Mouse (Mus musculus): ENCODE results near the gene Slc25a18. TPM values are rescaled to one million over a fixed set of nuclear protein-coding genes. Genes with fewer than 3 reads are reported as not detected.

Slc25a18 gene
- under 1 TPM; 0.44 to 0.64 TPM for total RNA-seq (2021)
- long read RNA-seq, experiment 1, partial matches to known transcripts = 1 of 1 reads
- long read RNA-seq, experiment 1, other reads (novel, unspliced or antisense) = 0 of 1 reads
- long read RNA-seq, experiment 2 = 0 reads

GRCm38 (mm10) chr6:120773149-120773628, at the start of gene Slc25a18:
TSS of gene Slc25a18 (plus strand) at chr6:120773578.
- no peak for DNase-seq (ENCODE audit: low spot score in 2 of 2)

DNA sequence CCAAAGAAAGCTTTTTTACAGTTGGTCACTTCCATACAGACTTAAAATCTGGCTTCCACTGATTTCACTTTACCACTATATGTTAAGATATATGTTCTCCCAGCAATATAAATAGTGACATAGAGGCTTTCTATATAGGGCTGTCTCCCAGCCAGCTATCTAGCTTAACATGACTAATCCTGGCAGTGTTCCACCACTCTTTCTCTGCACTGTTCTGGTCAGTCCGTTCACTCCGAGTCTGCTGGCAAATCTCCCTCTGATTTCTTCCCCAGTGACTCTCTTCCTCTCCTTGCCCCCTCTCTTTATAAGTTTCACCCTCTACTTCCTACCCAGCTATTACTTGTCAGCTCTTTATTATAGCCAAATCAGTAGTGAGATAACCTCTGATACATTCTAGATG, 47.4 kb upstream of the Slc25a18 start:
- no peak for DNase-seq (ENCODE audit: low spot score in 2 of 2)

- DNase-seq (ENCODE audit: low spot score in 2 of 2) = no peak
These were observed 37.4 kb upstream of the Slc25a18 start for GRCm38 (mm10) chr6:120736011-120736410.

DNA sequence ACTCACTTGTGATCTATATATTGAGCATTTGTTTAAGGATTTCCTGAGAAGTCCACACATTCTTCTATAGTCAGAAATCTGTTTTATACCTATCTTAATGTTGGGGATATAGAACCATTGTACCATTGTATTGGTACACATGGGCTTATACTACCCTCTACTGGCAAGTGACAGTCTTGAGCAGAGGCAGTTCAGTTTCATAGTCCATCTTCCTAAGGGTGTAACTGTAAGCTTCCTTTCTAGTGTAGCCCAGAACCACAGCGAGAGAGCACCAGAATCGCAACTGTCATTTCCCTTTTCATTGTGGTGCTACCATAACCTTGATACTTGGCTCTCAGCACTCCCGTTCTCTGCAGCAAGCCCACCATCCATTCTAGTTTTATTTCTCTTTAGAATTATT, 36.8 kb upstream of the Slc25a18 start:
- no peak for DNase-seq (ENCODE audit: low spot score in 2 of 2)

- DNase-seq (ENCODE audit: low spot score in 2 of 2) = no peak
These were observed 30.2 kb upstream of the Slc25a18 start for GRCm38 (mm10) chr6:120743130-120743529.

GRCm38 (mm10) chr6:120744266-120744665, 29.1 kb upstream of the Slc25a18 start:
- no peak for DNase-seq (ENCODE audit: low spot score in 2 of 2)

- DNase-seq (ENCODE audit: low spot score in 2 of 2) = no peak
These were observed 27.0 kb upstream of the Slc25a18 start for GRCm38 (mm10) chr6:120746416-120746815.

DNA sequence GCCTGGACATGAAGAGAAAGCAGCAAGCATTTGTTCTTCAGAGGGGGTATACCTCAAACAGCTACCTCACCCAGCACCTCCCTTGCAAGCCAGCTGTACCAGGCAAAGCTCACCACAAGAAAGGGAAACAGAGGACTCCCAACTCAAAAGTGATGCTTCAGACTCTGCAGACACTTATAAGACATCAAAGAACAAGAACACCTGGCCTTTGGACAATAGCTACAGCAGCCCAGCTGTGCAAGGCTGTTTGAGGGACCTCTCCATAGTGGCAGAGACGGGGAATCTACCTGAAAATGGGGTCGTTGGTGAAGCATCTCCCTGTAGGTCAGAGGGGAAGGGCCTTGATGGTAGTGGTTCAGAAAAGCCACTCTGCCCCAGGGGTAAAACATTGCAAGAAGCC, 12.2 kb upstream of the Slc25a18 start:
- no peak for DNase-seq (ENCODE audit: low spot score in 2 of 2)

GRCm38 (mm10) chr6:120769972-120770371, 3.4 kb upstream of the Slc25a18 start:
- DNase-seq (ENCODE audit: low spot score in 2 of 2) = no peak

GRCm38 (mm10) chr6:120771366-120771765, 2.0 kb upstream of the Slc25a18 start:
- no peak for DNase-seq (ENCODE audit: low spot score in 2 of 2)

DNA sequence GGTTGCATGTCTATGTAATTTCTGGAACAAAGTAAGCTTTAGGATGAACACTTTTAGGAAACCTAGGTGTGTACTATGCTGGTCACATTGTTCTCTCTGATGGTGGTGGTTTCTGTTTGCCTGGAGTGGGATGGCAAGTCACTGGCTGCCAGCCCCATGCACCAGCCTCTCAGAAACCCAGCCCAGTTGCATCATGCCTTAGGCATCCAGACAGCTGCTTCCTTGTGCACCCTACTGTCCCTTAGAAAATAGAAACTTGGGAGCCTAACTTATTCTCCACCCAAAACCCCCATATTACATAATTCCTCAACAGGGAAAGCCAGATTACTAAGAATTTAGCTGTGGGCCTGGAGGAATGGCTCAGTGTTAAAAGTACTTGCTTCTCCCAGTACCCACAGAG, 1.4 kb upstream of the Slc25a18 start:
- no peak for DNase-seq (ENCODE audit: low spot score in 2 of 2)

DNA sequence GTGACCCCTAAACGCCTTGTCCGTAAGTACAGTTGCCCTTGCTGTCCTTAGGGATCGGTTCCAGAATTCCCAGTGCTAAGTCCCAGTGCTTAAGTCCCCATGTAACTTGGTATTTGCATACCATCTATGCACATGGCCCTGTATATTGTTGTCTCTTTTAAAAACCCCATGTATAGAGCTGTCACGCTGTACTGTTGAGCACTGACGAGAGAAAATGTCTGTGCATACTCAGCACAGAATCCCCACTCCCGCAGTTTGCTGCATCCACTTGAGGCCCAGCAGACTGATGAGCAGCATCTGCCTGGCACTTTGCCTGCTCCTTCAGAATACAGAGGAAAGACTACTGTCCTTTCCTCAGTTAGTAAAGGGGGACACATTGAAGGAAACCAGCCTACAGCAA, 385 bp downstream of the Slc25a18 start:
- DNase-seq (ENCODE audit: low spot score in 2 of 2) = no peak

DNA sequence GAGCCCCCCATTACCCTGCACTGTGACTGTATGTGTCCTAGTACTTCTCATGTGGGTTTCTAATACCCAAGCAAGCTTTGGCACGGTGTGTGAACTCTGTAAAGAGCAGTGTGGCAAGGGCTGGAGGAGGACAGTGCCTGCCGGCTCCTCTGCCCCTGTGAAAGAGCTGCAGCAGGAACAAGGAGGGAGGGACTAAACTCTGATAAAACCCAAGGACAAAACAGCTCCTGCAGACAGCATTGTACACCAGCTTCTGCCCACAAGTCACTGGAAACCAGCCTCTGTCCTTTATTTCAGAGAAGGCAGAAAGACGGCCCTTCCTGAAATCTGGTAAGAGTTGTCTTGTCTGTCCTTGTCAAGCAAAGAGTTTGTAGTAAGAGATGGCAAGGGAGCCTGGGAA, 2.9 kb downstream of the Slc25a18 start:
- no peak for DNase-seq (ENCODE audit: low spot score in 2 of 2)

GRCm38 (mm10) chr6:120777533-120777932, 4.2 kb downstream of the Slc25a18 start:
- DNase-seq (ENCODE audit: low spot score in 2 of 2) = no peak

DNA sequence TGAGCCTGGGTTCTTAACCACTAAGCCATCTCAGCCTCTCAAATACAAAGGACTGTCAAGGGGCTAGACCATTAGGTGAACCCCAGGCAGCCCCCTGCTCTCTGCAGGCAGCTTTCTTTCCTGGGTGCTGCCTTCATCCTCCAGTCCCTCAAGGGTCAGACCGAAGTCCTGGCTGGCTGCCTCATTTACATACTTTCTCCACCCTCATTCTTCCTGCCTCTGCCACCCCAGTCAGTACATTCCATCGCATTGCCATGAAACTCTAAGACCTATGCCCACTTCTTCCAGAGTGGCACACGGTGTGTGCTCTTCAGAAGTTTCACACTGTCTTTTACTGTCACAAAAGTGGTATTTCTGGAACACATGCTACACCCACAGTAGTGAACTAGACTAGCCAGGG, 4.8 kb downstream of the Slc25a18 start:
- no peak for DNase-seq (ENCODE audit: low spot score in 2 of 2)

DNA sequence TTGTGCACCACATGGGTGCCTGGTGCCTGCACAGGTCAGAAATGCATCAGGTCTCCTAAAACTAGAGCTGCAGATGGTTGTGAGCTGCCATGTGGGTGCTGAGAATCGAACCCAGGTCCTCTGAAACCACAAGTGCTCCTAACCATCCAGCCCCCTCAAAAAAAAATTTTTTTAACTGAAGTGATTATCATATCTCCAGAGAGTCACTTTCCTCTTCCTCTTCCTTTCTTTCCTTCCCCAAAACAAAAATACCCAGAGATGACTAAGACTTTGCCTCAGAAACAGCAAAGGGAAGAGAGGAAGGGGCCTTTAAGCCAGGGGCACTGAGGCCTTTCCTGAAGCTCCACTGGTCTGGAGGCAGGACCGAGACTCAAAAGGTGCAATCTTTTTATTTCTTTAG, 9.6 kb downstream of the Slc25a18 start:
- no peak for DNase-seq (ENCODE audit: low spot score in 2 of 2)

- DNase-seq (ENCODE audit: low spot score in 2 of 2) = no peak
These were observed 11.0 kb downstream of the Slc25a18 start for GRCm38 (mm10) chr6:120784351-120784750.

- DNase-seq (ENCODE audit: low spot score in 2 of 2) = no peak
These were observed 14.8 kb downstream of the Slc25a18 start for GRCm38 (mm10) chr6:120788068-120788607.

GRCm38 (mm10) chr6:120788904-120789303, 15.5 kb downstream of the Slc25a18 start:
- DNase-seq (ENCODE audit: low spot score in 2 of 2) = no peak

- DNase-seq (ENCODE audit: low spot score in 2 of 2) = no peak
These were observed 16.8 kb downstream of the Slc25a18 start for GRCm38 (mm10) chr6:120790153-120790552.

GRCm38 (mm10) chr6:120790717-120791116, 17.3 kb downstream of the Slc25a18 start:
- DNase-seq (ENCODE audit: low spot score in 2 of 2) = no peak

DNA sequence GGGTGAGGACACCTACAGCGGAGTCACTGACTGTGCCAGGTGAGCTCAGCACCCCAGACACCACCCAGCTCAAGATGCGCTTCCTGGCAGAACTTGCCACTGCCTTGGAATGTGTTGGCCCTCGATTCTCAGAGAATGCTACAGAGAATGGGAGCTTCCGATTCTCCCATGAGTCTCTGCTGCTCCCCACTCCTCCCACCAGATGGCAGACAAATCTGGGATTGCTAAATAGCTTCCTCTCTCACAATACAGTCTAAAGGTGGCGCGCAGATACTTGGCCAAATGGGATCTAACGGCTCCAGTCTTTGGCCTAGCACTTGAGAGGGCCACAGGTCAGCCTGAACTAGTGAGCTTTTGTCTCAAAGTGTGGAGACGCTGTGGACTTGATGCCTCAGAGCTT, 19.6 kb downstream of the Slc25a18 start:
- no peak for DNase-seq (ENCODE audit: low spot score in 2 of 2)

- DNase-seq (ENCODE audit: low spot score in 2 of 2) = peak in 1 of 2 experiments; percentile 22
These were observed 22.2 kb downstream of the Slc25a18 start for GRCm38 (mm10) chr6:120795422-120796086.

All from gastrocnemius, postnatal 4 days (tissue).